Mouse (Mus musculus): ENCODE results near the gene Gabbr2.

GRCm38 (mm10) chr4:46790609-46791267, 200.9 kb downstream of the Gabbr2 start:
- no peak for TF ChIP-seq CTCF (IDR thresholded peaks at IDR 0.05; ENCODE audit: insufficient read depth, low read length)
- no peak for TF ChIP-seq POLR2A (IDR thresholded peaks at IDR 0.05; ENCODE audit: borderline replicate concordance, extremely low read depth, low read depth, low read length)
